Mouse (Mus musculus) right cerebral cortex, postnatal 25 days (tissue): ENCODE results near the gene Nr1h4.

Experiments
- DNase-seq: peaks from one replicate; pipeline ENCODE4 v3.0.0; 2022

Nr1h4 gene

DNA sequence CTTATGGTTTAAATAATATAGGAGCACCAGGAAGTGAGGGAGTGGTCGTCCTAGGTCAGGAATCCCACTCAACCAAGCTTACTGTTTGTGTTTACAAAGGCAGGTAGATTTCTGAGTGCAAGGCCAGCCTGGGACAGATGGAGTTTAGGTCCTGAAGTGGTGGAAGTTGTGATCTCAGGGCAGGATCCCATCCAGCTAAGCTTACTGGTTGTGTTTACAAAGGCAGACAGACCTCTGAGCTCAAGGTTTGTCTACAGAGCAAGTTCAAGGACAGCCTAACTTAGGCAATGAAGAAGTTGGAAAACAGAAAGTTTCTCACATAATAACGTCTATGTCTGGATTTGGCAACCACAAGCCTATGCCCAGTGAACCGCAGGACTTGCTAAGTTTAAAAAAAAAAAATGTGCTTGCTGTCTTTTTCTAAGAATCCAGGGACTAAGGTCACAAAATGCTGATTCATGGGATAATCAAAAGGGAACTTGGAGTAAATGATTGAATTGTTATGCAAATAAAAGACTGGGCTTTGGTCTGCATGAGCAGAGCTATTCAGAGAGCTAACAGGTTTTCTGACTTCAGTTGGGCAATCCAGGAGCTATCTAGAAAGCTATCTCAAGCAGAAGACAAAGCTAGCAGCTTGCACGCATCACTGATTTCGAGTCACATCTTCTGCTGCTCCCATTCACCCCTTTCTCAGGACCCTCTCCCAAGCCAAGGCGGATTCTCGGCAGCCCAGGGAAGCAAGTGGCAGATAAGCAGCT, 62.6 kb downstream of the Nr1h4 start:
- no peak for DNase-seq

DNA sequence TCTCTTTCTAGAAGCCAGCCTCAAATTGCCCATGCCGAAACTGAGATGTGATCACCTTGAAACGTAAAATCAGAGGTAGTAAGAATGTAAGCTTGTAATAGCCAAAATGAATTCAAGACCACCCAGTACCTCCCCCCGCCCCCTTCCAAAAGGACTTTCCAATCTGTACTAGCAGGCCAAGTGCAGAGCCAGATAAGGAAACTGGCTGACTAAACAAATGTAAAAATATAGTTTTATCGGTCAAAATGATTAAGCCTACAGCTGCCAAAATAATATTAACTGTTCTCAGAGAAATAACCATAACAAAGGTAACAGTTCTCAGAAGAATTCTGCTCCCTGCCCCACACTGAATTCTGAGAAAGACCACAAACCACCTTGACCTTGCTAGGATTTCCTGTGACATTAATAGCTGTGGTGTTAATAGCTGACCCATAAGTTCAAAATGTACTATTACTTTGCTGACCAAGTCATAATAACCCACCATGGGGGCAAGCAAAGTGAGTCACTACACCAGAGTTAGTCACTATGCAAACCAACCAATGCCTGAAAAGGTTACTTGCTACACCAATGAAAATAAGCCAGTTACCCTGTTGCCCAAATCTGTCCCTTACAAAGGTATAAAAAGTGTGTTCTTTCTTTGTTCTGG, 68.5 kb downstream of the Nr1h4 start:
- no peak for DNase-seq

DNA sequence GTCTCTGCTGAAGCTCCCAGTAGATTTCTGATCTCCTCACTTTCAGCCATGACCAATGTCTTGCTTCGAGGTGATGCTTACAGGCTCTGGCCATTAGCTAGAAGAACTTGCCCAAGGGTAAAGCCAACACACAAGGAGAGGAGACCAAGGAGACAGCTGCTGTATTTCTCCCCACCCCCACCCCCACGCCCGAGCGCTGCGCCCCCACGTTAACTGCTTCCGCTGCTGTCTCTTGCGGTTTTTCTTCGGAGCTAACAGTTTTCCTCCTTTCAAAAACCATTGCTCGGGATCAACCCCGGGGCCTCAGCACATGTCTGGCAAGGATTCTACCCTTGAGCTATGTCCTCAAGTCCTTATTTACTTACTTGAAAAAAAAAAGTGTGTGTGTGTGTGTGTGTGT, 70.5 kb downstream of the Nr1h4 start:
- no peak for DNase-seq

DNA sequence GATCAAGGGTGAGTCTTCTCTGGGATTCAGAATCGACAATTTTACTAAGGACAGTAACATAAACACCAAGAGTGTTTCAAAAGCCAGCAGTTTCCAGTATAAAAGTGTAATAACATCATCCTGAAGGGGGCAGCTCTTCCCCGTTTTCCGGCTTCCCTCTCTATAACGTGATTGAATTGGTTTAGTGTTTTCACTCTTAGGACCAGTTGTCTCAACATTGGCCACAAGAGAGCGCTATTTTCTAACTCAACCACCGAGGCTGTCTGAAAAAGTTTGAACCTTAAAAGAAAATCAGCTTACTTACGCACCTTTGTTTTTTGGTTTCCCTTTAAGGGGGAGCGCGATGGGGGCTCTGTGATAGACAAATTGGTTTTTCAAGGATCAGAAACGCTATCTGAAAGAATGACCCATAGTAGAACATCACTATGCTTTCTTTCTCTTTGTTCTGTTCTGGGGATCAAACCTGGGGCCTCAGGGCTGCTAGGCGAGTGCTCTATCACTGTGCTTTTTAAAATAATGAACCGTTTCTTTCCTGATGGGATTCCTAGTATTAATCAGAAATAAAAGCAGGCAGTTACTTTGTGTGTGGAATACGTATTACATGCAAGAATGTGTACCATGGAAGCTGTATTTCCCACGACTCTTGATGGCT, 71.4 kb downstream of the Nr1h4 start:
- DNase-seq: peak; percentile 71

DNA sequence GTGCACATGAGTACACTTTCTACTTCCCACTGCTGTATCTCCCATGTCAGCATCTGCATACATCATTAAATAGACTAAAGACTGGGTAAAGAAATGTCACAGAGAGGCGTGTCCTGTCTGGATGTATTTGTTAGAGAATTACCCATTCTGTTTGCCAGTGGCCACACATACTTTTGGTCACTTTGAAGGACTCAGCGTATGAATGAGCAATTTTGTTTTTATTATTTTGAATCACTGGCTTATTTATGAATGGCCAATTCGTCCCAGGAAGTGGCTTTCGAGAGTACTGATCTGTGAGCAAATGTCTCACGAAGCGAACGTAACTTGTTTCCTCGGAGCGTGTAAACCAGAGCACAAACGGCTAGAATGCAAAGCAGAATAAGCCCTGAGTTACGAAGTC, 72.4 kb downstream of the Nr1h4 start:
- DNase-seq: no peak

DNA sequence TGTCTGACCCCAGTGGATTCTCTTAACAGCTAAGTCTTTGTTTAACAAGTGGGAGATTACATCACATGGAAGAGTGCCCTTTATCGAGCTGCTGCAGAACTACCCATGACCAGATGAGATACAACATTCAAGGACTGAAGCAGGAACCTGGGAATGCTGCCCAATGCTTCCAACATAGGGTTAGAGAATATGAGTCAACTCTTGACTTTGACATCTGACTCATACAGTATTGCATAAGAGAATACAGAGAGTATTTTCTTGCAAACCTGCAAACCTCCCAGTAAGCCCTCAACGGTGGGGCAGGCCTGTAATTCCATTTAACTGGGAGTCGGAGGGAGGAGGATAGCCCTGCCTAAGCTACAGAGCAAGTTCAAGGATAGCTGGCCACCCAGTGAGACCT, 74.6 kb downstream of the Nr1h4 start:
- no peak for DNase-seq

DNA sequence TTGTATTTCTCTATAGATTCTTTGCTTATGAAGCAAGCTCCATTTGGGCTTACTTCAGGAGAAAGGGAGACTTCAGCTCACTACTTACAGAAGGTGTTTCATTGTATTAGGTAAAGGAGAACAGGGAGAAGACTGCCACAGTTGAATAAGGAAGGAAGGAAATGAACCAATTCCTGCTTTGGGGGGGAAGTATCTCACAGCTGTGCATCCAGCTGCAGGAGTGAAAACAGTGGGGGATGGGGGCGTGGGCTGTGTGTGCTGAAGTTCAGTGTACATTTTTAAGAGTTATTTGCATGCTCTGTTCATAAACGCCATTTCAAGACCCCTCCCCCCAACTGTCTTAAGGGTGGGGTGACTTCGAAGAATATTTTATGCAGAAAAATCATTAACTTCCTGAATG, 79.6 kb downstream of the Nr1h4 start:
- no peak for DNase-seq

DNA sequence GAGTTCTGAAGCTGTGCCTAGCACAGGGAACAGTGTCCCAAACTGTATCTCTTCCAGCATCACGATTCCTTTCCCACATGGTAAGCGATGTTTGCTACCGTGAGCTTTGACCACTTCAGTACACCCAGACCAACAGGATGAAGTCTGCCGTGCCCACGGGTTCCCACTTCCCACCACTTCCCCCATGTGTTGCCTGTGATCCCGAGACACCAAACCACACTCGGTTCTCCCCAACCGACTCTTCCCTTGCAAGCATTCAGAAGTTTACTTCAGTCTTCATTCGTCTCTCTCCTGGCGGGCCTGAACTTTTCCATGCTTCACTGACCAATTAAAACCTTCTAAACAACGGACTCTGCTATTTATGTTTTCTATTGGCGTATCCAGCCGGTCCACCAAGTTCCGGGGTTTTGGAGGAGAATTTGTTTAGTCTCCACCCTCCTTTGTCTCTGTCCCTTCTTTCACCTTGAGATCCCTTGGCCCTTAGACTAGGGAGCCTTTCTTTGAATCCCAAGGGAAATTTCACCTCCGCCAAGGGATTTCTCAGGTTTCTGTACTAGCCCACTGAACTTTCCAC, 80.2 kb downstream of the Nr1h4 start:
- DNase-seq: no peak

DNA sequence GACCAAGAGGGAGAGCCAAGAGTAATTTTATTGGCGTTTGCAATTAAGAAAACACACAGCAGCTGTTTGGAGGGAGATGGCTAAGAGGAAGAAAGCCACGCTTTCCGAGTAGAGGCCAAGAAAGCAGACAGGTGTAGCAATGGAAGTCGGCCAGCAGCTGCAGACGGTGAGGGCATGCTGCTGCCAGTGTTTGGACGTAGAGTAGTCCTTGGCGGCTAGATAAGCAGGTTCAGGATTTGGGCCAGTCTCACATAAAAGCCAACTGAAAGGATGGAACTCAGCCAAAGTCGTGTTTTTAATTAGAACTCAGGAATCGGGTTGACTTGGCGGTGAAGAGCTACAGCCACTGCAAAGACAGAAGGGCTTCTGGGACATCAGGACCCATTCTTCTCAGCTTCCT, 83.0 kb downstream of the Nr1h4 start:
- DNase-seq: no peak

DNA sequence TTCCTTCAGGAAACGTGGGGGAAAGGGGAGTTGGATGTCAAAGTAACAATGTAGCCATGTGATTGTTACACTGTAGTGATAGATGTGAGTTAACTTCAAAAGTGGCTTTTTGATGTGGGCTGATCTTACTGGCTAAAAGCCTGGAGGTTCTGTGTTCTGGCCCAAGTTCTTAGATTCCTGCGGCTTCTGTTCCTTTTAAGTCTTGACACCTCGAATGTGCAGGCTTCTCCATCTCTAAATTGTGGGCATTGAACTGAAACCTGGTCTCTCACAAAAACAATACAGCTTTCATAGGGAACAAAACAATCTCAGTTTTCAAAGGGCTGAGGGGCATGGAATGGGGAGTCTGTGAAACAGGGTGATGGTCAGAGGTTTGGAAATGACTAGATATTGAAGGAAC, 89.0 kb downstream of the Nr1h4 start:
- DNase-seq: no peak

DNA sequence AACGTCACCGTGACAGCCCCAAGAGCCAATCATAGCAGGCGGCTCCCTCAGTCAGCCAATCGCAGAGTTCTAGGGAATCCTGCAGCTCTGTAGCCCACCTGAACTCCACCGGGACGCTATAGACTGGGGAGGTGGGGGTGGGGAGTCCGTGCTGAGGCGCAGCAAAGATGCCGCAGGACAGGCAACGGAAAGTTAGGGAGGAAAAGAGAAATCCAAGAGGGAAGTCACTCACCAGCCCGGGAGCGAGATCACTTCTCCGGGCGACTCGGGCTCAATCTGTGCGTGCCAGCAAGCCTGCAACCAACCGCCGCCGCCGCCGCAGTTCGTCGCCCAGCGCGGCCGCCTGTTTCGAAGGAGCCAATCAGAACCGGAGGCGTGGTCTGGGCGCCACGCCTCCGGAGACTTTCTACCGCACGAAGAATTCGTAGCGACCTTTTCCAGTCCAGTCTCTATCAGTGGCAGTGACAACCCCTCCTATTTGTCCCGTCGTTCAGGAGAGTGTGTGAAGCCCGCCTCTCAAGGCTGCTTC, 89.7 kb downstream of the Nr1h4 start, which contains the start of gene Gas2l3:
TSS of gene Gas2l3 (minus strand) at position 345 of the 529 bp plus-strand sequence.
- DNase-seq: peak; percentile 88

DNA sequence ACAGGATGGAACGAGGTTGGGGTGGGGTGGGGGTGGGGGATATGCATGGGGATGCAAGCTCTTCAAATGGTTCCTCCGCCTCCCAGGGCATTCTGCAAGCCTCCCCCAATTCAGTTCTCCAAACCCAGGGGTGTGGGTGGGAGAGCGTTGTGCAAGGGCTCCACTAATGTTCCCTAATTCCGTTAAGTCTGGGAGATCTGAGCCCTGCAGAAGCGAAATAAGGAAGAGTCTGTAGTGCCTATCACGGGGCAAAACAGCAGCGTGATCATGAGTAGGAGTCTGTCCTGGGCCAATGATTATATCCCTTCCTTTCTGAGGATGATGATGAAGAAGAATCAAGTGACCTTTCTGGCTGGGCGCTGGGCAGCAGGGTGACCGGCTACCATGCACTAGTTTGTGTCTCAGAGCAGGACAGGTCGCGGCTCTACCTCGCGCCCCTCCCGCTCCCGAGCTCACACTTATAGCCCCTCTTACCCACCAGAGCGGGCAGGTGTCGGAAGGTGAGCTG, 90.2 kb downstream of the Nr1h4 start:
- DNase-seq: no peak

DNA sequence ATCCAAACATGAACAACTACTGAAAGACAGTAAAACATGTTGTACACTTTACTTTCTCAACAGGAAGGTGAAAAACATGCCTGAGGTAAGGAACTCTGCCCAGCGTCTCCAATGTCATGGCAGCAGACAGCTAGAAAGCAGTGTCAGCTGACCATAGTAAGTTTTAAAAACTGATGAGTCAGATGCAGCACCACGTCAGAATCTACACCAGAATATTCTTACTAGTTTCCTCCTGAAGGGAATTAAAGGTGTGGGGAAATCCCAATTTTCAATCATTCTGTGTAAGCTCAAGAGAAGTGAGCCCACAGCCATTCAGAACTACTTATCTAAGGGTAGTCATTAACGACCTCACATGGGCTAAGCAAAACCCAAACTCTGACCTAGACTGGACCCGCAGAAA, 90.7 kb downstream of the Nr1h4 start:
- DNase-seq: no peak

DNA sequence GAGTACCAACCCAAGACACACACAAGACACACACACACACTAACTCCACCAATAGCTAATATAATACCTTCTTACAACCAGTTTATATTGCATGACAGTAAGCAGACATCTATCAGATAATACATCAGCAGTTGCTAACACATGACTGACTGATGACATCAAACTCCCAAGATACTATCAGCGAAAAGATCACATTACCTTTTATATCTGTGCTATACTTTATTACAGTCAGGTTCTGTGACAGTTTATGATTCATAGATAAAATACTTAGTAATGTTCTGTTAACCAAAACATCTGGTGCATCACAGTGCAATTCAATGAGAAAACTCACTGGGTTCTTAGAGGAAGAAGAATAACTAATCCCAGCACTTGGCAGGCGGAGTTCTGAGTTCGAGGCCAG, 91.4 kb downstream of the Nr1h4 start:
- DNase-seq: no peak

DNA sequence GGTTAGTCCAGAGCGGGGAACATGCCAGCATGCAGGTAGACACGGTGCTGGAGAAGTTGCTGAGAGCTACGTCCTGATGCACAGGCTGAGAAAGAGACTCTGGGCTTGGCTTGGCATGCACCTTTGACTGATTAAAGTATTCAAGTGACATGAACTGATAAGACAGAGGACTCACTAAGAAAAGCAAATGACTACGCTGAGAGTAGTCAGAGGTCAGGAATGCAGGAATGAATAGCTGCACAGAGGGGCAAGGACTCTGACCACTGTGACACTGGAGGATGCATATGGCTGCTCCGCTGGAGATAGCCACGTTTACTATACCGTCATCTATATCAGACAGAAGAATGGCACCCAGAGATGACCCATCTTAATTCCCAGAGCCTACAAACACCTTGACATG, 94.0 kb downstream of the Nr1h4 start:
- no peak for DNase-seq

DNA sequence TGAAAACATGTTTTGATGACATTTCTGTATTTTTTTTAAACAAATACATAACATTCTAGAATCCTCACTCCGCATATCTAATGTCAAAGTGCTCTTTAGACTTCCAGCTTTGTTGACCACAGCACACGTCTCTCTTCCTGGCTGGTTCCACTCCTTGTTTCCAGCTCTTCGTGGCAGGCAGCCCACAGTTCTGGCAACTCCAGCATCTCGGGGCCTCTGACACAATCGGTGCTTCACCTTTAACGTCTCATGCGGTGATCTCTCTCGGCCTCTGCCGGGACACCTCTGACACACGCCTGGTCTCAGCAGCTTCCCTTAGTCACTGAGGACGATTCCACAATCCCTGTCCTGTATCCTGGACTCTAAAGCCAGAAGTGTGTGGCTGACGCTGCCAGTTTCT, 95.4 kb downstream of the Nr1h4 start:
- DNase-seq: no peak

DNA sequence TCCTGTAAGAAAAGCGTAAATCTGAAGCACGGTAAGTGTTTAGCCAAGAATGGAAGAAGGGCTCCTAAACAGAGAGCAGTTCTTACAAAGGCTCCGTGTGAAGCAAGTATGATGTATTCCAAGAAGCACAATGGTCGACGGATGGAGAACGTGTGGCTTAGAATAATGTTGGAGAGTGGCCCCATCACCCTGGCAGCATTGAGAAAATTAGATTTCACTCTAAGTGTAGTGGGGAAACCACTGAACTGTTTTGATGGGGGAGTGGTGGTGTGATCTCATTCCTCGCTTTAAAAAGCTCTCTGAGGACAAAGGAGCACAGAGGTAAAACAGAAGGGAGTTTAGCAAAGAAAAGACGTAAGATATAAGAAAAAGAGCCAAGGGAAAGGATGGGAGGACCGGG, 95.9 kb downstream of the Nr1h4 start:
- no peak for DNase-seq

DNA sequence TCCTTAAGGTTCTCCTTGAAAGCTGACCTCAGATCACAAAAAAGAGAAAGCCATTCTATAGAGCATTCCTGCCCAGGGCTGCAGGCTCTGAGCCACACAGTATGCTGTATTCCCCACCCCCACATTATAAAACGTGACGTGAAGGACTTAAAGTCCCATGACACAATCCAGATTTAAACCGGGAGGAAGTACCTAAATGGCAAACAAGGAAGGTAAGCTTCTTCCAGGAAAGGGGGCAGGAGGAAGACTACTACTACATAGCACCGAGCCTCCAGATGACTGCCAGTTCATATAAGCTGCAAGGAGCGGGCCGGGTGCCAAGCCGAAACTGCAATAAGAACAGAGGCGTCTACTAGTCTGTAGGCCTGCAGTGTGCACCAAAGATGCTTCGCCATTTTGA, 97.5 kb downstream of the Nr1h4 start:
- no peak for DNase-seq

DNA sequence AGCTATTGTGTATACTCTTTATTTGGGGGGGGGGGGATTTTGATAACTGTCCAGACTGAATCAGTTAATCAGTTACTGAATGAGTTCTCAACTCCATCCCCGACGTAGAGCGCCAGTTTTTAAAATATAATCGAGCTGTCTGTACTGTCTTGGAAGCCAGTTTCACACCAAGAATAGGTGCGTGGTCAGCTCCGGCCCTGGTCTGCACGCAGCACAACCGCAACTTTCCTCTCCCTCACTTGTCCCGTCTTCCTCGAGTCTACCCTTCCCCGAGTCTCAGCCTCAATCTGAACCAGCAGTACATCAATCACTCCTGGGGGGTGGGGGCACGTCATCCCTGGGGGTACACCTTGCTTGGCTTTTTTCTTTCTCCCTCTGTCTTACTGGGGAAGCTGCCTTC, 98.0 kb downstream of the Nr1h4 start:
- no peak for DNase-seq

DNA sequence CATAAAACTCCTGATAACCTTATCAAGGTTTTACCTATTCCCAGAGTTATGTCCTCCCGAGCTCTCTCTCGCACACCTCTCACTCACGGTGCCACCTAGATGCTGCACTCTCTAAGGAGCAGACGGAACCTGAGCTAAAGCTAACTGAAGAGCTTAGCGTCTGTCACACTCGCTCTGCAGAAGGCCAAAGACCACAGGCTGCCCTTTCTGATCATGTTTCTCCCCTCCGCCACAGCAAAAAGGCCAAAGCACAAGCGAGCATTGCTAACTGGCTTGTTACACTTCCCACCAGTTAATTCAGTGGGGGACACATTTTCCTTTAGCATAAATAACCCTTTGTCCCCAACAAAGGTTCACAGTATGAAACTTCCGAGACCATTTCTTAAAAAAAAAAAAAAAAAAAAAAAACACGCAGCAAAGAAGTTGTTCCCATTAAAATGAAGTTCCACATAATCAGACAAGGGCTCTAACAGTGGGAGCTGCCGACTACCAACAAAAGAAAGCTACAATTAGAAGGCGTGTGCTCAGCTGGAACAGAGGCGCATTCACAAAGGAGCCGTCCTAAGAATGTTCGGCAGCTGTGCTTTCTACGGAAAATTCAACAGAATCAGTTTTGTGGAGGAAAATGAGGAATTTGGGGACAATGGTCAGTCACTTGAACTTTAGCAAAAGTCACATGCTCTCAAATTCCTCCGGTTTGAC, 98.7 kb downstream of the Nr1h4 start:
- DNase-seq: no peak

DNA sequence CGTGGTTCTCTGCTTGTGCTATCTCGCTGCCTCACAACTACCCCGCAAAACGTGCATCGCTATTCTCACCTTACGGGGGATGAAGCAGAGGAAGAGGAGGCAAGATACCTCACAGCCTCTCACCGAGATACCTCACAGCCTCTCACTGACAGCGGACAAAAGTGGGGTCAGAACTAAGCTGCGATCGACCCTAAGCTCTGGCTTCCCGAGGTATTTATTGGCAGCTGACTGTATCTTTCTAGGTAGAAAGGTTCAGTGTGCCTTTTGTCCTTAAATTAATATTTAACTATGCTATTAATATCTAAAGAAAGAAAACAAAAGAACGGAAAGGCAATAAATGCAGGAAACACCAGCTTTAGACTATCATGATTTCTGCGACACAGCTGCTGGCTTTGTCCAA, 100.6 kb downstream of the Nr1h4 start:
- no peak for DNase-seq

DNA sequence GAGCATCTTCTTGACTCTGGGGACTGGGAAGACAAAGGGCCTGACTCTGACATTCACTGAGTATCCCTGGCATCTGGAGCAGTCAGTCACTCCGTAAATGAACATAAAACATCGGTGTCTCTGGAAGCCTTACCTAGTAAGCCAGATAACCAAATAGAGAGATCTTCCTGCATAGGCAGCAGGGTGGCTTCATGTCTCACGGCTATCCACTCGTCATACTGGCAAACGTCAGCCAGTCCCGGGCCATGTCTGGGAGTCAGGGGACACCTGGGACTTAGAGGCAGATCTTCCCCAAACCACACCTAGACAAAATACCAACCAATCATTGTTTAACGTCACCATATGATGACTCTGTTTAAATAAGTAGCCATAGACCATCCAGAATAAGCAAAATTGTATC, 102.6 kb downstream of the Nr1h4 start:
- DNase-seq: no peak
